Mouse (Mus musculus) heart, embryonic 14.5 days (tissue): Measurements from ENCODE around the gene Fes. TPM values are rescaled to one million over a fixed set of nuclear protein-coding genes. Genes with fewer than 3 reads are reported as not detected.
A peak's percentile ranks its signal among the peaks of the same experiment; 100 is the strongest.

ENCODE experiments used
- ATAC-seq: fragments of 200-750 bp; cut with Nextera tagmentation; 2 replicates; pipeline ENCODE4 v1.8.0; 2017; ENCODE audit warnings: low read depth, moderate TSS enrichment; ENCODE audit not compliant: insufficient number of reproducible peaks, insufficient read depth, low FRiP score
- H3K27ac ChIP-seq, 2 experiments: fragments of 200-500 bp in 1 of 2; fragments of 300-500 bp in 1 of 2; sonication (generic) in 1 of 2; replicated peaks in 1 of 2; 2 replicates each; pipeline ENCODE4 v1.5.1; 2012 to 2014; ENCODE audit warnings: low read depth in 2 of 2, low read length in 2 of 2, control low read depth in 1 of 2, mild to moderate bottlenecking in 1 of 2, mixed read lengths in 1 of 2; ENCODE audit not compliant: control insufficient read depth in 1 of 2, insufficient read depth in 1 of 2
- H3K27me3 ChIP-seq: fragments of 300-500 bp; sonication (generic); 2 replicates; pipeline ENCODE4 v1.6.1; 2014; ENCODE audit warnings: mild to moderate bottlenecking, low read length, control low read depth; ENCODE audit not compliant: control insufficient read depth, insufficient read depth
- H3K36me3 ChIP-seq: fragments of 300-500 bp; sonication (generic); 2 replicates; pipeline ENCODE4 v1.6.1; 2014; ENCODE audit warnings: mild to moderate bottlenecking, control low read depth, low read length, mixed read lengths; ENCODE audit not compliant: control insufficient read depth, insufficient read depth
- H3K4me1 ChIP-seq, 2 experiments: fragments of 200-500 bp in 1 of 2; fragments of 300-500 bp in 1 of 2; sonication (generic) in 1 of 2; 2 replicates each; pipeline ENCODE4 v1.6.1; 2012 to 2014; ENCODE audit warnings: low read length in 2 of 2, control low read depth in 1 of 2, mixed read lengths in 1 of 2; ENCODE audit not compliant: control insufficient read depth in 2 of 2, insufficient read depth in 2 of 2
- H3K4me2 ChIP-seq: fragments of 300-500 bp; sonication (generic); 2 replicates; pipeline ENCODE4 v1.6.1; 2014; ENCODE audit warnings: mild to moderate bottlenecking, low read length
- H3K4me3 ChIP-seq, 2 experiments: fragments of 200-500 bp in 1 of 2; fragments of 300-500 bp in 1 of 2; sonication (generic) in 1 of 2; 2 replicates each; pipeline ENCODE4 v1.5.1; 2012 to 2014; ENCODE audit warnings: low read length in 2 of 2, mild to moderate bottlenecking in 2 of 2, control low read depth in 1 of 2, low read depth in 1 of 2, moderate library complexity in 1 of 2; ENCODE audit not compliant: control insufficient read depth in 1 of 2, insufficient read depth in 1 of 2
- H3K9ac ChIP-seq: fragments of 300-500 bp; sonication (generic); 2 replicates; pipeline ENCODE4 v1.6.1; 2014; ENCODE audit warnings: mild to moderate bottlenecking, low read length
- H3K9me3 ChIP-seq: fragments of 300-500 bp; sonication (generic); 2 replicates; pipeline ENCODE4 v1.6.1; 2016; ENCODE audit warnings: low read length, control low read depth; ENCODE audit not compliant: control insufficient read depth
- WGBS: fragments of 180-500 bp; shearing (Covaris S2); extraction: QIAGEN DNeasy Blood & Tissue Kit; methylation state at CpG from one replicate; pipeline ENCODE4 v1.1.7; 2014; 5-methylcytosine and 5-hydroxymethylcytosine counted together
- polyA plus RNA-seq: library from polyadenylated mRNA; unstranded; fragments of >200 nt; fragmentation: Nextera tagmentation; extraction: Ambion mirVana; gene quantifications from 2 replicates; pipeline ENCODE4 v1.2.1, GENCODE M21; 2014

The Fes gene
- 12.3 and 13.5 TPM in 2 replicates for polyA plus RNA-seq

- Histone ChIP-seq H3K4me2 (peak within 1 kb of the TSS; percentile 73), H3K9me3 (no peaks in the 10 kb centered on the region), H3K4me3 (peak within 1 kb of the TSS; percentile 41 to 44), H3K27ac (peak within 1 kb of the TSS; percentile 57 to 80), H3K36me3 (peaks cover 39% of the 10 kb centered on the region), H3K27me3 (no peaks in the 10 kb centered on the region), H3K9ac (peak within 1 kb of the TSS; percentile 75), H3K4me1 (peaks cover 5 to 21% of the 10 kb centered on the region in 2 experiments; a peak in 3 of 4 replicates)
- peak; percentile 51 for ATAC-seq
- WGBS: 11% methylated on average over 33 of the region's 33 CpGs
Observed at GRCm38 (mm10) chr7:80387633-80388543, at the start of gene Fes. Gene Fes, minus strand, starts transcription at chr7:80387946.

- no peak overlapping the region for H3K27ac ChIP-seq
- H3K9ac ChIP-seq: no peak overlapping the region
- H3K4me3 ChIP-seq: no peak overlapping the region
- no peaks in the 10 kb centered on the region for H3K36me3 ChIP-seq
- no peaks in the 10 kb centered on the region for H3K9me3 ChIP-seq
- no peaks in the 10 kb centered on the region for H3K27me3 ChIP-seq
- no peak for ATAC-seq
- no peak overlapping the region for H3K4me2 ChIP-seq
- H3K4me1 ChIP-seq: peaks cover 17 to 22% of the 10 kb centered on the region in 2 experiments
- 82% methylated on average over 7 of the region's 7 CpGs for WGBS
Observed at GRCm38 (mm10) chr7:80436571-80436970, 48.8 kb upstream of the Fes start.

GRCm38 (mm10) chr7:80435594-80435993 is 47.8 kb upstream of the Fes start:
- H3K27me3 ChIP-seq: no peaks in the 10 kb centered on the region
- H3K27ac ChIP-seq: peak overlapping the region in 1 of 2 experiments; percentile 39; a peak in 1 of 4 replicates
- WGBS: 37% methylated on average over 3 of the region's 3 CpGs
- ATAC-seq: 0 out of 2 replicates have a peak, but pooled peaks have one; percentile 42
- no peak overlapping the region for H3K4me3 ChIP-seq
- no peak overlapping the region for H3K4me2 ChIP-seq
- no peaks in the 10 kb centered on the region for H3K9me3 ChIP-seq
- H3K36me3 ChIP-seq: no peaks in the 10 kb centered on the region
- H3K9ac ChIP-seq: no peak overlapping the region
- peaks cover 17 to 22% of the 10 kb centered on the region in 2 experiments for H3K4me1 ChIP-seq

DNA sequence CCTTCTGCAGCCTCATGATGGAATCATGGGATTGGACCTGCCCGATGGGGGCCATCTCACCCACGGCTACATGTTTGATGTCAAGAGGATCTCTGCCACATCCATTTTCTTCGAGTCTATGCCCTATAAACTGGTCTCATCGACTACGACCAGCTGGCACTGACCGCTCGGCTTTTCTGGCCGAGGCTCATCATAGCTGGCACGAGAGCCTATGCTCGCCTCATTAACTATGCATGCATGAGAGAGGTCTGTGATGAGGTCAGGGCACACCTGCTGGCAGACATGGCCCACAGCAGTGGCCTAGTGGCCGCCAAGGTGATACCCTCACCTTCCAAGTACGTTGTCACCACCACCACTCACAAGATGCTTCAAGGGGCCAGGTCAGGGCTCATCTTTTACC is 41.9 kb upstream of the Fes start:
- Histone ChIP-seq H3K27me3 (no peaks in the 10 kb centered on the region), H3K4me2 (no peak overlapping the region), H3K4me1 (no peaks in the 10 kb centered on the region; a peak in 2 of 4 replicates), H3K36me3 (no peaks in the 10 kb centered on the region), H3K27ac (no peak overlapping the region), H3K9ac (no peak overlapping the region), H3K4me3 (no peak overlapping the region), H3K9me3 (0 out of 2 replicates have a peak, but pooled peaks cover under 1% of the 10 kb centered on the region)
- 91% methylated on average over 12 of the region's 12 CpGs for WGBS
- no peak for ATAC-seq

DNA sequence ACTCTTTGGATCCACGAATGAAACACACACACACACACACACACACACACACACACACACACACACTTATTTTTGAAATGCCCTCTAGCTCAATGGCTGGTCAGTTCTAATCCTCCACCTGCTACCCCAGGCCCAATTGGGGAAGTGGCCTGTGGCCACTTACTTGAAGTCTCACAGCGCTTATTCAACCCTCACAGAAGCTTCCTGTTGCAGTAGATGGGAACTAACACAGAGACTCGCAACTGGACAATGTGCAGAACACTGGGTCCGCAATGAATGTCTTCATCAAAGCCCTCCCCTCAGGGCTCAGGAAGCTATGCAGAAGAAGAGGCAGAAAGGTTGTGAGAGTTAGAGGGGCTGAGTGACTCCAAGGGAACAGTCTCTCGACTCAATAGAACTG is 40.0 kb upstream of the Fes start:
- Histone ChIP-seq H3K9me3 (0 out of 2 replicates have a peak, but pooled peaks cover 2% of the 10 kb centered on the region), H3K27ac (no peak overlapping the region), H3K36me3 (no peaks in the 10 kb centered on the region), H3K4me1 (peaks cover 2 to 5% of the 10 kb centered on the region in 2 experiments; a peak in 2 of 4 replicates), H3K4me3 (no peak overlapping the region), H3K4me2 (no peak overlapping the region), H3K27me3 (no peaks in the 10 kb centered on the region), H3K9ac (no peak overlapping the region)
- 82% methylated on average over 5 of the region's 5 CpGs for WGBS
- ATAC-seq: no peak

DNA sequence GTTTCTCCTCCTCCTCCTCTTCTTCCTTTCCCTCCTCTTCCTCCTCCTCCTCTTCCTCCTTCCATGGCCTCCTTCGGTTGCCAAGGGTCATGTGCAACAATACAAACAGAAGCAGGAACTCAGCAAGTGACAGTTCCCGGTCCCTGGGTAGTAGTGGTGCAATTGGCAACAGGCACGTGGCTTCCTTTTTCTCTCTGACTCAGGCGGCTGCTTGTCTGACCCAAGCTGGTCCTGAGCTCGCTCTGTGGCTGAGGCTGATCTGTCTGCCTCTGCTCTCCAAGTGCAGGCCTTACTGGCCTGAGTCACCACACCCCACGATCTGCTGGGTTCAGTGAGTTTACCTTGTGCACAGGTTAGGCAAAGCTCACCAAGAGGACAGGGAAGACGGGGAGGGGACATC is 38.6 kb upstream of the Fes start:
- Histone ChIP-seq H3K4me3 (no peak overlapping the region), H3K4me2 (no peak overlapping the region), H3K27me3 (no peaks in the 10 kb centered on the region), H3K36me3 (no peaks in the 10 kb centered on the region), H3K27ac (0 out of 4 replicates have a peak overlapping the region, but pooled peaks have one; percentile 8 to 28), H3K4me1 (peaks cover 2 to 5% of the 10 kb centered on the region in 2 experiments; a peak in 2 of 4 replicates), H3K9ac (no peak overlapping the region), H3K9me3 (0 out of 2 replicates have a peak, but pooled peaks cover 2% of the 10 kb centered on the region)
- ATAC-seq: no peak
- WGBS: 57% methylated on average over 7 of the region's 7 CpGs

- ATAC-seq: no peak
Observed at GRCm38 (mm10) chr7:80424722-80425121, 37.0 kb upstream of the Fes start.

More at GRCm38 (mm10) chr7:80424722-80425121, 37.0 kb upstream of the Fes start:
- Histone ChIP-seq H3K4me2 (no peak overlapping the region), H3K9me3 (0 out of 2 replicates have a peak, but pooled peaks cover 2% of the 10 kb centered on the region), H3K4me3 (no peak overlapping the region), H3K4me1 (peaks cover 6 to 11% of the 10 kb centered on the region in 2 experiments; a peak in 3 of 4 replicates), H3K27me3 (no peaks in the 10 kb centered on the region), H3K27ac (no peak overlapping the region), H3K36me3 (no peaks in the 10 kb centered on the region), H3K9ac (no peak overlapping the region)
- WGBS: 85% methylated on average over 6 of the region's 6 CpGs
